Mouse (Mus musculus): ENCODE data around the gene Olfr1128.

GRCm38 (mm10) chr2:87534826-87535225, 10.5 kb downstream of the Olfr1128 start:
- TF ChIP-seq CTCF (IDR thresholded peaks at IDR 0.05; ENCODE audit: extremely low read depth, insufficient read depth, insufficient read length, insufficient replicate concordance) (no peak), POLR2A (IDR thresholded peaks at IDR 0.05; ENCODE audit: low read depth, low read length) (no peak)

Data from spleen, adult 2 months (tissue).